Mouse (Mus musculus) mouse embryonic stem cell (cell line): ENCODE results near the gene Gm10337.

Experiments used
- in situ Hi-C, 2 experiments: fragments of 300-500 bp; cut with MboI; formaldehyde crosslinking; loops; 1 replicate in 1 of 2; 3 replicates in 1 of 2; pipeline ENCODE4 v1.14.3; 2019 to 2020; ENCODE audit warnings: low sequenced_read_pairs in 2 of 2, low pct_unique_long_range_greater_than_20kb in 1 of 2, mixed read lengths in 1 of 2; ENCODE audit not compliant: unreplicated experiment in 1 of 2

Gene Gm10337

GRCm38 (mm10) chr15:102528396-102528795 lies 24.9 kb downstream of the Gm10337 start:
- in situ Hi-C loops: no loop called here

- in situ Hi-C loops: no loop called here
Observed at GRCm38 (mm10) chr15:102530566-102530965, 27.0 kb downstream of the Gm10337 start.

- in situ Hi-C loops: no loop called here
Observed at GRCm38 (mm10) chr15:102531586-102531985, 28.1 kb downstream of the Gm10337 start.

GRCm38 (mm10) chr15:102532106-102532900 lies 28.8 kb downstream of the Gm10337 start:
- in situ Hi-C loops: no loop called here

GRCm38 (mm10) chr15:102533926-102534325 lies 30.4 kb downstream of the Gm10337 start:
- in situ Hi-C loops: no loop called here

GRCm38 (mm10) chr15:102544801-102545200 lies 41.3 kb downstream of the Gm10337 start:
- in situ Hi-C loops: no loop called here

GRCm38 (mm10) chr15:102546246-102546645 lies 42.7 kb downstream of the Gm10337 start:
- in situ Hi-C loops: no loop called here

- in situ Hi-C loops: no loop called here
Observed at GRCm38 (mm10) chr15:102546677-102547427, 43.3 kb downstream of the Gm10337 start.

GRCm38 (mm10) chr15:102547478-102547877 lies 44.0 kb downstream of the Gm10337 start:
- in situ Hi-C loops: no loop called here

GRCm38 (mm10) chr15:102552599-102552998 lies 49.1 kb downstream of the Gm10337 start:
- in situ Hi-C loops: no loop called here
